Mouse (Mus musculus) midbrain, embryonic 15.5 days (tissue): Measurements from ENCODE around the gene Nploc4. TPM values are rescaled to one million over a fixed set of nuclear protein-coding genes. Genes with fewer than 3 reads are reported as not detected.
"Not testable (repeated sequence)": the region's sequence is repeated elsewhere in the genome, so short reads cannot be mapped to it uniquely, and the experiment has no call there.

Experiments
- ATAC-seq: fragments of 200-750 bp; cut with Nextera tagmentation; replicated peaks from 2 replicates; pipeline ENCODE4 v1.8.0; 2017; ENCODE audit warnings: moderate TSS enrichment
- H3K27ac ChIP-seq: fragments of 300-500 bp; sonication (generic); 2 replicates; pipeline ENCODE4 v1.5.1; 2015; ENCODE audit warnings: mild to moderate bottlenecking, inconsistent platforms
- H3K27me3 ChIP-seq: fragments of 300-500 bp; sonication (generic); replicated peaks from 2 replicates; pipeline ENCODE4 v1.6.1; 2015; ENCODE audit warnings: inconsistent platforms
- H3K36me3 ChIP-seq: fragments of 300-500 bp; sonication (generic); replicated peaks from 2 replicates; pipeline ENCODE4 v1.6.1; 2015; ENCODE audit warnings: inconsistent platforms
- H3K4me1 ChIP-seq: fragments of 300-500 bp; sonication (generic); 2 replicates; pipeline ENCODE4 v1.6.1; 2015; ENCODE audit warnings: inconsistent platforms
- H3K4me2 ChIP-seq: fragments of 300-500 bp; sonication (generic); 2 replicates; pipeline ENCODE4 v1.6.1; 2015; ENCODE audit warnings: inconsistent platforms, mild to moderate bottlenecking, moderate library complexity
- H3K4me3 ChIP-seq: fragments of 300-500 bp; sonication (generic); 2 replicates; pipeline ENCODE4 v1.5.1; 2015; ENCODE audit warnings: mild to moderate bottlenecking, inconsistent platforms
- H3K9ac ChIP-seq: fragments of 300-500 bp; sonication (generic); 2 replicates; pipeline ENCODE4 v1.6.1; 2015; ENCODE audit warnings: mild to moderate bottlenecking, inconsistent platforms
- H3K9me3 ChIP-seq: fragments of 300-500 bp; sonication (generic); 2 replicates; pipeline ENCODE4 v1.6.1; 2016; ENCODE audit warnings: inconsistent platforms
- WGBS: fragments of 180-500 bp; shearing (Covaris S2); methylation state at CpG from one replicate; pipeline ENCODE4 v1.1.7; 2015; ENCODE audit warnings: mixed read lengths; 5-methylcytosine and 5-hydroxymethylcytosine counted together
- polyA plus RNA-seq: library from polyadenylated mRNA; unstranded; fragments of >200 nt; fragmentation: Nextera tagmentation; extraction: Ambion mirVana; gene quantifications from 2 replicates; pipeline ENCODE4 v1.2.1, GENCODE M21; 2015

Gene Nploc4
- polyA plus RNA-seq, 1 experiment from 2014 or later = 34.2 TPM

DNA sequence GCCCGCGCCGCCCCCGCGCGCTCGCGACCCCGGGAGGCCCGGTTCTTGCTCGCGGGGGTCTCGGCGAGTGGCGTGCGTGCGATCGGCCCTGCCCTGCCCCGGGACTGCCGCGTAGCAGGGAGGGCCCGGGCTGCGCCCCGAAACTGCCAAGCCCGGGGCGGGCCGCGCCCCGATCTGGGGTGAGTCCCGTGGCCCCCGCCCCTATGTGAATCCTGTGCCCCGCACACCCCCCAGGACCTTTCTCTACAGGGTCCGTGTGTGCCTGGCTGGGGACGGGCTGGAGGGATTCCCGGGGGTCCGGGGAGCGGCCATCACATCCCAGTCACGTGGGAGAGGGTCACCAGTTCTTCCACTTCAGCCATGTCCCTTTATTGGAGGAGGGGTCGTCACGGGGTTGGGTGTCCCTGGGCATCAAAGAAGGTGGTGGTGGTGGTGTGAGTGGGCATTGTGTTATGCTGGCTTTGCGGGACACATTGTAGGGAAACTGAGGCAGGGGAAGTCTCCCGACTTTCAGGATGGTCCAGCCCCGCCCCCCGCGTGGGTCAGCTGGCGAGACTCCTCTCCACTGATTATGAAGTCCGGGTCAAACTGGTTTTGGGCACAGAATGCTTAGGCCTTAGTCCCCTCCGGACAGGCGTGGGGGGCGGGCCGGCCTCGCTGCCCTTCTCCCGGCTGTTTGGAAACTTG lies 88.7 kb downstream of the Nploc4 start:
- H3K9me3 ChIP-seq = no peaks in the 10 kb centered on the region
- peak; percentile 28 for ATAC-seq
- H3K4me3 ChIP-seq = peak overlapping the region; percentile 100
- peak overlapping the region; percentile 100 for H3K9ac ChIP-seq
- H3K27me3 ChIP-seq = no peaks in the 10 kb centered on the region
- H3K4me1 ChIP-seq = peaks cover 56% of the 10 kb centered on the region
- WGBS = 2% methylated on average over 37 of the region's 53 CpGs
- H3K27ac ChIP-seq = peak overlapping the region; percentile 100
- H3K36me3 ChIP-seq = peaks cover 6% of the 10 kb centered on the region; the same call in 1 of the 2 replicates
- peak overlapping the region; percentile 82 for H3K4me2 ChIP-seq

DNA sequence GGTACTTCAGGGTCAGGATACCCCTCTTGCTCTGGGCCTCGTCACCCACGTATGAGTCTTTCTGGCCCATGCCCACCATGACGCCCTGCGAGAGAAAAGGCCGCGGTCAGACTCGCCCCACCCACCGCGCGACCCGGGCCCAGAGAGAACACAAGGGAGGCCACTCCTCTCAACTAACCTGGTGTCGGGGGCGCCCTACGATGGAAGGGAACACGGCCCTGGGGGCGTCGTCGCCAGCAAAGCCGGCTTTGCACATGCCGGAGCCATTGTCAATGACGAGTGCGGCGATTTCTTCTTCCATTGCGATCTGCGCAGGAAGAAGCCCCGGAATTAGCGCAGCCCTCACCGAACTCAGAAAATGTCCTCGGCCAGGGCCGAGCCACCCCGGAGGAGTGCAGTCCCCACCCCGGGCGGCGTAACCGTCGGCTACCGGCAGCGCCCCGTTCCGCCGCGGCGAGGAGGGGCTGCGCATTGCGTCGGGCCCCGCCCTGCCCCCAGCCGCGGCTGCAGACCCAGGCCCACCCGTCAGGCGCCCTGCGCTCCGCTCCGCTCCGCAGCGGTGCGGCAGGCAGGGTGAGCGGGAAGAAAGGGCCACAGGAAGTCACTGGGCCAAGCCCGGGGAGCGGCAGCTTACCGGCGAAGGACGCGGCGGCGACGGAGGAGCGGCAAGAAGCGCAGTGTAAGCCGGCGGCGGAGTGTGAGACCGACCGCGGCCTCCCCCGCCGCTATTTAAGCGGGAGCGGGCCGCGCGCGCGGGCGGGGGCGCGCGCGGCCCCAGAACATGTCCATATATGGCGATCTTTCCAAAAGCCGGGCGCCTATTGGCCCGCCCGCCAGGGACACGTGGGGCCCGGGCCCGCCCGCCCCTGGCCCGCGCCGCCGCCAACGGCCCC lies 89.5 kb downstream of the Nploc4 start, which contains the start of gene Actg1:
Gene Actg1, minus strand, starts transcription at position 752 of the 893 bp plus-strand sequence.
- peak within 1 kb of the TSS; percentile 100 for H3K9ac ChIP-seq
- H3K27ac ChIP-seq = peak within 1 kb of the TSS; percentile 100
- H3K36me3 ChIP-seq = peaks cover 6% of the 10 kb centered on the region; the same call in 1 of the 2 replicates
- 2% methylated on average over 85 of the region's 103 CpGs for WGBS
- no peaks in the 10 kb centered on the region for H3K9me3 ChIP-seq
- H3K27me3 ChIP-seq = no peaks in the 10 kb centered on the region
- H3K4me3 ChIP-seq = peak within 1 kb of the TSS; percentile 100
- H3K4me2 ChIP-seq = peak within 1 kb of the TSS; percentile 82
- ATAC-seq = peak; percentile 84
- peaks cover 55% of the 10 kb centered on the region for H3K4me1 ChIP-seq

DNA sequence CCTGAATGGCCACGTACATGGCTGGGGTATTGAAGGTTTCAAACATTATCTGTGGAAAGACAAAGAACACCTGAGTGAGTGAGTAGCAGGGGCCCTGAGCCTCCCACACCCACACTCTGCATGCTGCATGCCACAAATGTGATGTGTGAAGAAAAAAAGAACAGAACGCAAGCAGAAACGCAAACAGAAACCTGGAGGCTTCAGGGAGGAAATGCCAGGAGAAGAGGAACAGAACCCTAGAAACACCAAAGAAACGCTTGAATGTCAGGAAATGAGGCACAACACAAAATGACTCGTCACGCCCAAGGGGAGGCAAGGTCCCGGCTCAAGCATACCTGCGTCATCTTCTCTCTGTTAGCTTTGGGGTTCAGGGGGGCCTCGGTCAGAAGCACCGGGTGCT lies 90.2 kb downstream of the Nploc4 start:
- Histone ChIP-seq H3K4me1 (peaks cover 49% of the 10 kb centered on the region), H3K4me2 (peak overlapping the region; percentile 82), H3K4me3 (peak overlapping the region; percentile 100), H3K27me3 (no peaks in the 10 kb centered on the region), H3K9me3 (no peaks in the 10 kb centered on the region), H3K36me3 (peaks cover 6% of the 10 kb centered on the region; the same call in 1 of the 2 replicates), H3K27ac (peak overlapping the region; percentile 100), H3K9ac (peak overlapping the region; percentile 100)
- WGBS = 8% methylated on average over 10 of the region's 10 CpGs
- no peak for ATAC-seq

- H3K9me3 ChIP-seq, H3K27me3 ChIP-seq, ATAC-seq, H3K36me3 ChIP-seq: not testable (repeated sequence)
- peak overlapping the region; percentile 45 for H3K9ac ChIP-seq
- peak overlapping the region; percentile 38; the same call in 1 of the 2 replicates for H3K27ac ChIP-seq
- H3K4me2 ChIP-seq = peak overlapping the region; percentile 76
- 65% methylated on average over 11 of the region's 13 CpGs for WGBS
- peaks cover 46% of the 10 kb centered on the region for H3K4me1 ChIP-seq
- H3K4me3 ChIP-seq = peak overlapping the region; percentile 47
Measured at GRCm38 (mm10) chr11:120346383-120347034, 91.0 kb downstream of the Nploc4 start.

DNA sequence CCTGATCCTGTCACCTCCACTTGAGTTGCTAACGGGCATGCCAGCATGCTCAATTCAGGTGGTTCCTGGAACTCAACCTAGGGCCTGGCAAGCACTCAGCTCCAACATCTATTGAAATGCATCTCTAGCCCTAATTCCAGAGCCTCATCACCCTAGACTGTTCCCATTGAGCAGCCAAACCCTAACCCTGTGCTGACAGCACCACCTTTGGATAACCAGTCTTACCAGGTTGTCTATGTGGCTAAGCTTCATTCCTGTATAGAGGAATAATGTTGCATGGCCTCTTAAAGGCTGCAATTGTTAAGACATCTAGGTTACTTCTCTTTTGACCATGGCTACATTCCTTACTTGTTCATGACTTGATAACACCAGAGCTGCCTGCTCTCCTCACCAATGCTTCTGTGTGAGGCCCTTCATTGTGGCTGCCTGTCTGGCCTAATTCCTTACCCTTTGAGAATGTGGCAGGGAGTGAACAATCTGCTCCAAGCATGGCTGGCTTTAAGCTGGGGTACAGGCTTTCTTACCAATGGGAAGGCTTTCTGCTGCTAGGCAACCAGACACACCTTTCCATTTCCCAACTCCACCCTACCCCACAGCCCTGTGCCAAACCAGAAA lies 92.3 kb downstream of the Nploc4 start:
- H3K27ac ChIP-seq = peak overlapping the region; percentile 61
- peak overlapping the region; percentile 43 for H3K9ac ChIP-seq
- no peak for ATAC-seq
- H3K9me3 ChIP-seq = no peaks in the 10 kb centered on the region
- H3K36me3 ChIP-seq = peaks cover 6% of the 10 kb centered on the region; the same call in 1 of the 2 replicates
- H3K4me2 ChIP-seq = peak overlapping the region; percentile 95
- 41% methylated on average over 1 of the region's 1 CpGs for WGBS
- no peaks in the 10 kb centered on the region for H3K27me3 ChIP-seq
- peaks cover 33% of the 10 kb centered on the region for H3K4me1 ChIP-seq
- peak overlapping the region; percentile 41 for H3K4me3 ChIP-seq

- Histone ChIP-seq H3K9me3 (no peaks in the 10 kb centered on the region), H3K4me3 (peak overlapping the region; percentile 41), H3K36me3 (peaks cover 6% of the 10 kb centered on the region; the same call in 1 of the 2 replicates), H3K27me3 (no peaks in the 10 kb centered on the region), H3K27ac (peak overlapping the region; percentile 49; the same call in 1 of the 2 replicates), H3K4me1 (peaks cover 27% of the 10 kb centered on the region), H3K9ac (no peak overlapping the region; the same call in 1 of the 2 replicates), H3K4me2 (peak overlapping the region; percentile 95)
- ATAC-seq = no peak
- WGBS = 73% methylated on average over 5 of the region's 5 CpGs
Measured at GRCm38 (mm10) chr11:120344310-120344920, 93.1 kb downstream of the Nploc4 start.

- 76% methylated on average over 5 of the region's 5 CpGs for WGBS
- H3K27ac ChIP-seq = peak overlapping the region; percentile 49
- no peaks in the 10 kb centered on the region for H3K27me3 ChIP-seq
- no peak for ATAC-seq
- no peaks in the 10 kb centered on the region for H3K9me3 ChIP-seq
- H3K4me2 ChIP-seq = peak overlapping the region; percentile 95
- peaks cover 6% of the 10 kb centered on the region; the same call in 1 of the 2 replicates for H3K36me3 ChIP-seq
- peak overlapping the region; percentile 5; the same call in 1 of the 2 replicates for H3K4me3 ChIP-seq
- peaks cover 23% of the 10 kb centered on the region for H3K4me1 ChIP-seq
- no peak overlapping the region; the same call in 1 of the 2 replicates for H3K9ac ChIP-seq
Measured at GRCm38 (mm10) chr11:120343519-120344309, 93.8 kb downstream of the Nploc4 start.

- H3K27me3 ChIP-seq = no peaks in the 10 kb centered on the region
- WGBS = 92% methylated on average over 5 of the region's 5 CpGs
- no peak overlapping the region for H3K4me3 ChIP-seq
- no peaks in the 10 kb centered on the region for H3K9me3 ChIP-seq
- no peak overlapping the region for H3K9ac ChIP-seq
- no peak for ATAC-seq
- peaks cover 23% of the 10 kb centered on the region for H3K4me1 ChIP-seq
- peaks cover 6% of the 10 kb centered on the region; the same call in 1 of the 2 replicates for H3K36me3 ChIP-seq
- H3K4me2 ChIP-seq = no peak overlapping the region
- no peak overlapping the region for H3K27ac ChIP-seq
Measured at GRCm38 (mm10) chr11:120342656-120343160, 94.8 kb downstream of the Nploc4 start.

DNA sequence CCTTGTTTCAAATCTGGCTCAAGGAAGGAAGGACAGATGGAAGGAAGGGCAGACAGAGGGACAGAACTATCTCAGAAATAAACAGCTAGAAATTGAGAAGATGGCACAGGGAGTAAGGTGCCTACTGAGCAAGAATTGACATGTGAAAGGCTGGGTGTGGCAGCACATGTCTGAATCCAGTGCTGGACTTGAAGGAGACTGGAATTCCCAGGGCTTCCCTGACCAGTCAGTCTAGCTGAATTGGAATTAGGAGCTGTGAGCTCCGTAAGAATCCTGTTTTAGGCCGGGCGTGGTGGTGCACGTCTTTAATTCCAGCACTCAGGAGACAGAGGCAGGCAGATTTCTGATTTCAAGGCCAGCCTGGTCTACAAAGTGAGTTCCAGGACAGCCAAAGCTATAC lies 95.8 kb downstream of the Nploc4 start:
- H3K9ac ChIP-seq = no peak overlapping the region
- H3K36me3 ChIP-seq = peaks cover 6% of the 10 kb centered on the region; the same call in 1 of the 2 replicates
- no peak for ATAC-seq
- no peak overlapping the region for H3K27ac ChIP-seq
- peaks cover 23% of the 10 kb centered on the region for H3K4me1 ChIP-seq
- H3K9me3 ChIP-seq = no peaks in the 10 kb centered on the region
- no peak overlapping the region for H3K4me3 ChIP-seq
- 93% methylated on average over 4 of the region's 4 CpGs for WGBS
- no peaks in the 10 kb centered on the region for H3K27me3 ChIP-seq
- no peak overlapping the region for H3K4me2 ChIP-seq

GRCm38 (mm10) chr11:120339978-120340513 lies 97.5 kb downstream of the Nploc4 start:
- Histone ChIP-seq H3K9ac (no peak overlapping the region), H3K4me2 (no peak overlapping the region), H3K9me3 (no peaks in the 10 kb centered on the region), H3K27ac (no peak overlapping the region), H3K4me3 (no peak overlapping the region), H3K4me1 (peaks cover 17% of the 10 kb centered on the region), H3K27me3 (no peaks in the 10 kb centered on the region), H3K36me3 (peaks cover under 1% of the 10 kb centered on the region; the same call in 1 of the 2 replicates)
- ATAC-seq = no peak
- WGBS = 90% methylated on average over 10 of the region's 10 CpGs
